Mouse (Mus musculus) ES-Bruce4 (cell line): ENCODE data around the gene Ctc1. TPM values are rescaled to one million over a fixed set of nuclear protein-coding genes. Genes with fewer than 3 reads are reported as not detected.

Experiments used
- H3K27ac ChIP-seq: 2 replicates; pipeline ENCODE4 v1.5.1; 2012; ENCODE audit warnings: low read length, inconsistent platforms; ENCODE audit not compliant: insufficient read depth
- H3K27me3 ChIP-seq: 2 replicates; pipeline ENCODE4 v1.6.1; 2012; ENCODE audit warnings: mild to moderate bottlenecking, low read length, inconsistent platforms; ENCODE audit not compliant: control insufficient read depth, poor library complexity, insufficient read depth, severe bottlenecking
- H3K36me3 ChIP-seq: 2 replicates; pipeline ENCODE4 v1.6.1; 2012; ENCODE audit warnings: inconsistent platforms, mild to moderate bottlenecking, low read length, moderate library complexity; ENCODE audit not compliant: control insufficient read depth, poor library complexity, insufficient read depth, severe bottlenecking
- H3K4me1 ChIP-seq: one replicate; pipeline ENCODE4 v1.8.1; 2011; ENCODE audit warnings: low read length; ENCODE audit not compliant: control insufficient read depth, insufficient read depth
- H3K4me3 ChIP-seq: 2 replicates; pipeline ENCODE4 v1.5.1; 2011; ENCODE audit warnings: low read depth, mild to moderate bottlenecking, low read length
- H3K9ac ChIP-seq: 2 replicates; pipeline ENCODE4 v1.6.1; 2012; ENCODE audit warnings: low read depth, mild to moderate bottlenecking, inconsistent platforms; ENCODE audit not compliant: poor library complexity, severe bottlenecking
- H3K9me3 ChIP-seq: replicated peaks from 2 replicates; pipeline ENCODE4 v1.6.1; 2012; ENCODE audit warnings: mild to moderate bottlenecking, low read length, inconsistent platforms; ENCODE audit not compliant: control insufficient read depth, poor library complexity, insufficient read depth, severe bottlenecking
- CTCF ChIP-seq: IDR thresholded peaks from one replicate; pipeline ENCODE4 v1.8.1; 2011; ENCODE audit warnings: low read depth, low read length
- EP300 ChIP-seq: IDR thresholded peaks from 2 replicates; pipeline ENCODE4 v1.6.1; 2011; ENCODE audit warnings: low read depth, low read length; ENCODE audit not compliant: insufficient read depth
- POLR2A ChIP-seq: IDR thresholded peaks from one replicate; pipeline ENCODE4 v1.8.1; 2011; ENCODE audit warnings: low read length; ENCODE audit not compliant: insufficient read depth
- polyA plus RNA-seq: library from polyadenylated mRNA; stranded (reverse); fragments of >200 nt; gene quantifications from 2 replicates; pipeline ENCODE4 v1.2.4, GENCODE M21; 2011; ENCODE audit warnings: low read depth; ENCODE audit not compliant: missing spikeins, insufficient read depth, insufficient read length

Ctc1 gene
- polyA plus RNA-seq, 1 experiment = 164 TPM

DNA sequence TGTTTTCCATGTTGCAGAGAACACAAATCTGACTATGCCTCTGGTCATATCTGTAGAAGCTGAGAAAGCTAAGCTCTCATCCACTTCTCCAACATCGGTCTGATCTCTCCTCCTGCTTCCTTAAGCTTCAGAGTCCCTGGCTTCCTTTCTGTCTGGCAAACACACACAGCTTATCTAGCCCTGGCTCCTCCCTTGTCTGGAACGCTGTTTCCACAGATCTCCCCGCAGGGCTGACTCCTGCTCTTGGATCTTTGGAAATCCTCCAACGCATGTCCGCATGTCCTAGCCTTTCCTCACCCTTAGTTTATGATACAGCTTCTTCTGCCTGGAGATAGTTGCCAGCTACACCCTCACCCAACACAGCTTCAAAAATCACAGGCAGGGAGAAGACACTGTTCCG lies 51.9 kb downstream of the Ctc1 start:
- Histone ChIP-seq H3K9me3 (no peaks in the 10 kb centered on the region), H3K27me3 (no peaks in the 10 kb centered on the region), H3K36me3 (no peaks in the 10 kb centered on the region), H3K4me3 (no peak overlapping the region), H3K9ac (no peak overlapping the region), H3K27ac (no peak overlapping the region), H3K4me1 (no peaks in the 10 kb centered on the region)
- TF ChIP-seq CTCF = no peak
- no peak for TF ChIP-seq EP300
- TF ChIP-seq POLR2A = no peak

DNA sequence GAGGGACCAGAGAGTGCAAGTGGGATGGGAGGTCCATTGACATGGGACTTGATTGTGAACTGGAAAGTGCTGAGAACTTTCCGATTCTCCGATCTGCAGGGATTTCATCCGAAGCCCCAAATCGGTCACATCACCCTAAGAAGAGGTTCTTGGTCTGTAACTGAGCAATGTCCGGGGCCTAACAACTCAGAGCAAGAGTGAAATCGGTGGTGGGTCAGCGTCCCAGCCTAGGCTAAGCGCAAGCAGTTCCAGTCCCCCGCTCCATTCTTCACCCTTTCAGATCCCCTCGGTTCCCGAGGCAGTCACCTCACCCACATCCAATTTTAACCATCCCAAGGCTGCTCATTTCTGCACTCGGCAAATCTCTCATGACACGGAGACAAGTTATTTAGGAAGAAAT lies 54.4 kb downstream of the Ctc1 start:
- TF ChIP-seq EP300 (no peak), CTCF (no peak), POLR2A (no peak)
- Histone ChIP-seq H3K4me1 (peaks cover 5% of the 10 kb centered on the region), H3K4me3 (peak overlapping the region; percentile 93), H3K27me3 (no peaks in the 10 kb centered on the region), H3K27ac (peak overlapping the region; percentile 21; the same call in 1 of the 2 replicates), H3K36me3 (no peaks in the 10 kb centered on the region), H3K9ac (peak overlapping the region; percentile 67), H3K9me3 (no peaks in the 10 kb centered on the region)

DNA sequence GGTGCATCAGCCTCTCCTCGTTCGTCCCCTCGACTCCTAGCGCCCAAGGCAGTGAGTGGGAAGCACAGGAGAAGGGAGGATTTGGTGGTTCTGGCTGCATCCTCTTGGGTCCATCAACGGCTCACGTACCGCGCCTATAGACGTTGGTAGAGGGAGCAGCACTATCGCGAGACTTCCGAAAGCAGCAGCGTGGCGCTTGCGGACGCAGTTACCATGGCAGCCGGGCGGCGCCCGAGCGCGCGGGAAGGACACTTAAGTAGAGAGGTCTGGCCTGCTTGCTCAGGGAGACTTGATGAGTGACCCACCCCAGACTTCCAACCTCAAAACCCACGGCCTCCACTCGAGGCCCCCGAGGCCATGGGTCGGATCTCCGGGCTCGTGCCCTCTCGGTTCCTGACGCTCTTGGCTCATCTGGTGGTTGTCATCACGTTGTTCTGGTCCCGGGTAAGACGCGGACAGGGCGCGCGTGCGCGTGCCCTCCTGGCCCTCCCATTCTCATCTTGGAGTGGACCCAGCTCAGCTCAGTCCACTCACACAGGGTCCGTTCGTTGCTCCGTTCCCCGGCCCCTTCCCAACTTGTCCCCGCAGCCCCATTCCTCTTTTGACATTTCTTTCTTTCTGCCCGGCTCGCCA lies 55.0 kb downstream of the Ctc1 start, which contains the start of gene Tmem107:
Gene Tmem107 (plus strand): TSS at position 217 of the 633 bp plus-strand sequence.
- peak within 1 kb of the TSS; percentile 93 for H3K4me3 ChIP-seq
- peak within 1 kb of the TSS; percentile 67 for H3K9ac ChIP-seq
- H3K9me3 ChIP-seq = no peaks in the 10 kb centered on the region
- no peaks in the 10 kb centered on the region for H3K36me3 ChIP-seq
- H3K27me3 ChIP-seq = no peaks in the 10 kb centered on the region
- H3K4me1 ChIP-seq = peaks cover 5% of the 10 kb centered on the region
- TF ChIP-seq POLR2A (peak; percentile 97), EP300 (no peak)
- H3K27ac ChIP-seq = peak within 1 kb of the TSS; percentile 21; the same call in 1 of the 2 replicates

DNA sequence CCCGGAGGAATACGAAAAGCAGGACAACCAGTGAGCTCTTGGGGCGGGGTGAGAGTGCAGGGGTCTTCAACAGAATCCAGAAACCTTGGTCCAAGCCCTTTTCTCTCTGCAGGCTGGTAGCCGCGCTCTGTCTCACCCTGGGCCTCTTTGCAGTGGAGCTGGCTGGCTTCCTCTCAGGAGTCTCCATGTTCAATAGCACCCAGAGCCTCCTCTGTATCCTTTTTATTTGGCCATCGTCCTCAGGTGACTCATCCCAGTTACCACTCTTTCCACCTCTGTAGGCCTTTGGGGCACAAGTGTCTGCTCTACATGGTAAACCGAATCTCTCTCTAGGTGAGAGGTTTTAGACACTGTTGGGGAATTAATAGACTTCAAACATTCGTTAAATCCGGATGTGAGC lies 55.6 kb downstream of the Ctc1 start:
- Histone ChIP-seq H3K4me3 (peak overlapping the region; percentile 93), H3K27ac (no peak overlapping the region), H3K9ac (peak overlapping the region; percentile 67), H3K4me1 (peaks cover 5% of the 10 kb centered on the region), H3K36me3 (no peaks in the 10 kb centered on the region), H3K27me3 (no peaks in the 10 kb centered on the region), H3K9me3 (no peaks in the 10 kb centered on the region)
- TF ChIP-seq EP300 (no peak), POLR2A (no peak), CTCF (no peak)

DNA sequence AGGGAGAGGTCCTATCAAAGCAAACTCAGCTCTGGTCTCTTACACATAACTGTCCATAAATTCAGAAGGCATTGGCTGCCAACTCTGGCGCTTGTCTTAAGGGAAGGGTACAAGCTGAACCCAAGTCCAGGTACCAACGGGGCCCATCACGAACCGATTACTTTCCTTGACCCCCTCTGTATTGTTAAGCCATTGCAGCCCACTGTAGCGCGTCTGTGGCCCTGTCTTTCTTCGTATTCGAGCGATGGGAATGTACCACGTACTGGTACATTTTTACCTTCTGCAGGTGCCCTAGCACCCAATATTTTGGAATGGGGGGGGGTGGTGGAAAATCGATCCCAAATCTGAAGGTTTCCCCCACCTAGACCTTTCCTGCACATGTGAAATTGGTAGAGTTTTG lies 56.5 kb downstream of the Ctc1 start:
- no peak overlapping the region for H3K4me3 ChIP-seq
- H3K9ac ChIP-seq = peak overlapping the region; percentile 82
- TF ChIP-seq EP300 = no peak
- no peak for TF ChIP-seq CTCF
- no peak for TF ChIP-seq POLR2A
- peaks cover 5% of the 10 kb centered on the region for H3K4me1 ChIP-seq
- no peaks in the 10 kb centered on the region for H3K36me3 ChIP-seq
- no peaks in the 10 kb centered on the region for H3K9me3 ChIP-seq
- no peak overlapping the region for H3K27ac ChIP-seq
- no peaks in the 10 kb centered on the region for H3K27me3 ChIP-seq

DNA sequence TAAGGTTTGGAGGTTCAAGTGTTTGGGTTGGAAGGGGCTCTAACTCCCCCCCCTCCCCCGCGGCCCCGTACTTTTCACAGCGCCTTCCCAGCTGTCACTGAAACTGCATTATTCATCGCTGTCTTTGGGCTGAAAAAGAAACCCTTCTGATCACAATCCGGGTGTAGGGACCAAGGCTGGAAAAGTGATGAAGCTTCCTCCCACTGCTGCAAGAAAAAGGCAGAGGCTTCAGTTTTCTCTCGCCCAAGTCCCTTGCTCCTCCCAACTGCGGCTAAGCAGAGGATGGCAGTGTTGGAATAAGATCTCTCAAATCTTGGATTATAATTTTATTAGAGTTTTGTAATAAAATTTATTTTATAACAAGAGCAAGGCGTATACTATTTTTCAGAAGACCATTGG lies 57.0 kb downstream of the Ctc1 start:
- TF ChIP-seq POLR2A (no peak), CTCF (no peak), EP300 (no peak)
- H3K4me1 ChIP-seq = peaks cover 5% of the 10 kb centered on the region
- no peaks in the 10 kb centered on the region for H3K27me3 ChIP-seq
- H3K4me3 ChIP-seq = peak overlapping the region; percentile 54
- no peaks in the 10 kb centered on the region for H3K9me3 ChIP-seq
- H3K27ac ChIP-seq = peak overlapping the region; percentile 60; the same call in 1 of the 2 replicates
- peak overlapping the region; percentile 82 for H3K9ac ChIP-seq
- no peaks in the 10 kb centered on the region for H3K36me3 ChIP-seq
